Mouse (Mus musculus): ENCODE measurements around the gene Pdgfc. TPM values are rescaled to one million over a fixed set of nuclear protein-coding genes. Genes with fewer than 3 reads are reported as not detected.

Gene Pdgfc
- polyA plus RNA-seq (2014; fragmentation: Nextera tagmentation; extraction: Ambion mirVana): 7.1 and 7.2 TPM in 2 replicates

- Histone ChIP-seq H3K27me3 (ENCODE audit: control insufficient read depth, insufficient read depth, low read length) (no peaks in the 10 kb centered on the region), H3K4me2 (peak within 1 kb of the TSS; percentile 90), H3K36me3 (ENCODE audit: control insufficient read depth, insufficient read depth, low read length) (no peaks in the 10 kb centered on the region), H3K4me1 (ENCODE audit: control insufficient read depth, insufficient read depth, low read length) (0 out of 2 replicates have a peak, but pooled peaks cover 2% of the 10 kb centered on the region), H3K27ac (ENCODE audit: low read depth, low read length) (peak within 1 kb of the TSS; percentile 50; the same call in 1 of the 2 replicates), H3K9ac (ENCODE audit: low read length) (peak within 1 kb of the TSS; percentile 74), H3K4me3 (ENCODE audit: low read depth, low read length) (peak within 1 kb of the TSS; percentile 70), H3K9me3 (ENCODE audit: control insufficient read depth, low read length) (no peaks in the 10 kb centered on the region)
- 2% methylated on average over 13 of the region's 17 CpGs for WGBS
- no peak for ATAC-seq (ENCODE audit: low FRiP score)
- DNase-seq (ENCODE audit: low spot score, missing footprints): peak; percentile 91
Observed at GRCm38 (mm10) chr3:81036151-81036553, at the start of gene Pdgfc. Gene Pdgfc, plus strand, starts transcription at chr3:81036416.

- no peaks in the 10 kb centered on the region for H3K27me3 ChIP-seq (ENCODE audit: control insufficient read depth, insufficient read depth, low read length)
- ATAC-seq (ENCODE audit: low FRiP score) (no peak), DNase-seq (ENCODE audit: low spot score, missing footprints) (no peak)
- no peak overlapping the region for H3K27ac ChIP-seq (ENCODE audit: low read depth, low read length)
- no peak overlapping the region for H3K4me3 ChIP-seq (ENCODE audit: low read depth, low read length)
- no peak overlapping the region for H3K9ac ChIP-seq (ENCODE audit: low read length)
- H3K36me3 ChIP-seq (ENCODE audit: control insufficient read depth, insufficient read depth, low read length): no peaks in the 10 kb centered on the region
- no peak overlapping the region for H3K4me2 ChIP-seq
- H3K9me3 ChIP-seq (ENCODE audit: control insufficient read depth, low read length): no peaks in the 10 kb centered on the region
- 95% methylated on average over 3 of the region's 3 CpGs for WGBS
- no peaks in the 10 kb centered on the region for H3K4me1 ChIP-seq (ENCODE audit: control insufficient read depth, insufficient read depth, low read length)
Observed at GRCm38 (mm10) chr3:81009245-81009644, 27.0 kb upstream of the Pdgfc start.

GRCm38 (mm10) chr3:81009899-81010298, 26.3 kb upstream of the Pdgfc start:
- ATAC-seq (ENCODE audit: low FRiP score) (no peak), DNase-seq (ENCODE audit: low spot score, missing footprints) (no peak)
- no peaks in the 10 kb centered on the region for H3K27me3 ChIP-seq (ENCODE audit: control insufficient read depth, insufficient read depth, low read length)
- H3K36me3 ChIP-seq (ENCODE audit: control insufficient read depth, insufficient read depth, low read length): no peaks in the 10 kb centered on the region
- no peaks in the 10 kb centered on the region for H3K4me1 ChIP-seq (ENCODE audit: control insufficient read depth, insufficient read depth, low read length)
- H3K4me2 ChIP-seq: no peak overlapping the region
- no peak overlapping the region for H3K27ac ChIP-seq (ENCODE audit: low read depth, low read length)
- no peaks in the 10 kb centered on the region for H3K9me3 ChIP-seq (ENCODE audit: control insufficient read depth, low read length)
- H3K4me3 ChIP-seq (ENCODE audit: low read depth, low read length): no peak overlapping the region
- WGBS: 92% methylated on average over 3 of the region's 3 CpGs
- H3K9ac ChIP-seq (ENCODE audit: low read length): no peak overlapping the region

GRCm38 (mm10) chr3:81017385-81018051, 18.7 kb upstream of the Pdgfc start:
- ATAC-seq (ENCODE audit: low FRiP score) (no peak), DNase-seq (ENCODE audit: low spot score, missing footprints) (no peak)
- Histone ChIP-seq H3K4me1 (ENCODE audit: control insufficient read depth, insufficient read depth, low read length) (no peaks in the 10 kb centered on the region), H3K9me3 (ENCODE audit: control insufficient read depth, low read length) (no peaks in the 10 kb centered on the region), H3K27ac (ENCODE audit: low read depth, low read length) (no peak overlapping the region), H3K4me2 (no peak overlapping the region), H3K9ac (ENCODE audit: low read length) (no peak overlapping the region), H3K27me3 (ENCODE audit: control insufficient read depth, insufficient read depth, low read length) (no peaks in the 10 kb centered on the region), H3K4me3 (ENCODE audit: low read depth, low read length) (no peak overlapping the region), H3K36me3 (ENCODE audit: control insufficient read depth, insufficient read depth, low read length) (no peaks in the 10 kb centered on the region)
- 90% methylated on average over 5 of the region's 5 CpGs for WGBS

GRCm38 (mm10) chr3:81020064-81020463, 16.2 kb upstream of the Pdgfc start:
- Histone ChIP-seq H3K4me1 (ENCODE audit: control insufficient read depth, insufficient read depth, low read length) (no peaks in the 10 kb centered on the region), H3K27me3 (ENCODE audit: control insufficient read depth, insufficient read depth, low read length) (no peaks in the 10 kb centered on the region), H3K4me3 (ENCODE audit: low read depth, low read length) (no peak overlapping the region), H3K4me2 (no peak overlapping the region), H3K36me3 (ENCODE audit: control insufficient read depth, insufficient read depth, low read length) (no peaks in the 10 kb centered on the region), H3K27ac (ENCODE audit: low read depth, low read length) (no peak overlapping the region), H3K9ac (ENCODE audit: low read length) (no peak overlapping the region), H3K9me3 (ENCODE audit: control insufficient read depth, low read length) (no peaks in the 10 kb centered on the region)
- no peak for ATAC-seq (ENCODE audit: low FRiP score)
- 47% methylated on average over 1 of the region's 1 CpGs for WGBS
- no peak for DNase-seq (ENCODE audit: low spot score, missing footprints)

- H3K4me1 ChIP-seq (ENCODE audit: control insufficient read depth, insufficient read depth, low read length): no peaks in the 10 kb centered on the region
- no peak overlapping the region for H3K9ac ChIP-seq (ENCODE audit: low read length)
- H3K27ac ChIP-seq (ENCODE audit: low read depth, low read length): no peak overlapping the region
- H3K9me3 ChIP-seq (ENCODE audit: control insufficient read depth, low read length): no peaks in the 10 kb centered on the region
- H3K36me3 ChIP-seq (ENCODE audit: control insufficient read depth, insufficient read depth, low read length): no peaks in the 10 kb centered on the region
- ATAC-seq (ENCODE audit: low FRiP score) (no peak), DNase-seq (ENCODE audit: low spot score, missing footprints) (no peak)
- WGBS: 89% methylated on average over 6 of the region's 6 CpGs
- no peak overlapping the region for H3K4me2 ChIP-seq
- H3K4me3 ChIP-seq (ENCODE audit: low read depth, low read length): no peak overlapping the region
- H3K27me3 ChIP-seq (ENCODE audit: control insufficient read depth, insufficient read depth, low read length): no peaks in the 10 kb centered on the region
Observed at GRCm38 (mm10) chr3:81021783-81022182, 14.4 kb upstream of the Pdgfc start.

- no peak overlapping the region for H3K4me3 ChIP-seq (ENCODE audit: low read depth, low read length)
- no peak overlapping the region for H3K27ac ChIP-seq (ENCODE audit: low read depth, low read length)
- 79% methylated on average over 5 of the region's 5 CpGs for WGBS
- no peaks in the 10 kb centered on the region for H3K4me1 ChIP-seq (ENCODE audit: control insufficient read depth, insufficient read depth, low read length)
- H3K27me3 ChIP-seq (ENCODE audit: control insufficient read depth, insufficient read depth, low read length): no peaks in the 10 kb centered on the region
- no peak overlapping the region for H3K4me2 ChIP-seq
- H3K9me3 ChIP-seq (ENCODE audit: control insufficient read depth, low read length): no peaks in the 10 kb centered on the region
- ATAC-seq (ENCODE audit: low FRiP score) (no peak), DNase-seq (ENCODE audit: low spot score, missing footprints) (no peak)
- H3K9ac ChIP-seq (ENCODE audit: low read length): no peak overlapping the region
- no peaks in the 10 kb centered on the region for H3K36me3 ChIP-seq (ENCODE audit: control insufficient read depth, insufficient read depth, low read length)
Observed at GRCm38 (mm10) chr3:81022266-81022665, 13.9 kb upstream of the Pdgfc start.

- Histone ChIP-seq H3K4me3 (ENCODE audit: low read depth, low read length) (no peak overlapping the region), H3K4me1 (ENCODE audit: control insufficient read depth, insufficient read depth, low read length) (no peaks in the 10 kb centered on the region), H3K9ac (ENCODE audit: low read length) (no peak overlapping the region), H3K27ac (ENCODE audit: low read depth, low read length) (no peak overlapping the region), H3K36me3 (ENCODE audit: control insufficient read depth, insufficient read depth, low read length) (no peaks in the 10 kb centered on the region), H3K27me3 (ENCODE audit: control insufficient read depth, insufficient read depth, low read length) (no peaks in the 10 kb centered on the region), H3K4me2 (no peak overlapping the region), H3K9me3 (ENCODE audit: control insufficient read depth, low read length) (no peaks in the 10 kb centered on the region)
- 85% methylated on average over 1 of the region's 1 CpGs for WGBS
- no peak for DNase-seq (ENCODE audit: low spot score, missing footprints)
- no peak for ATAC-seq (ENCODE audit: low FRiP score)
Observed at GRCm38 (mm10) chr3:81022845-81023244, 13.4 kb upstream of the Pdgfc start.

- H3K36me3 ChIP-seq (ENCODE audit: control insufficient read depth, insufficient read depth, low read length): no peaks in the 10 kb centered on the region
- H3K27ac ChIP-seq (ENCODE audit: low read depth, low read length): no peak overlapping the region
- DNase-seq (ENCODE audit: low spot score, missing footprints): no peak
- ATAC-seq (ENCODE audit: low FRiP score): peak; percentile 75
- no peaks in the 10 kb centered on the region for H3K27me3 ChIP-seq (ENCODE audit: control insufficient read depth, insufficient read depth, low read length)
- no peaks in the 10 kb centered on the region for H3K9me3 ChIP-seq (ENCODE audit: control insufficient read depth, low read length)
- H3K4me2 ChIP-seq: no peak overlapping the region
- no peak overlapping the region for H3K4me3 ChIP-seq (ENCODE audit: low read depth, low read length)
- H3K9ac ChIP-seq (ENCODE audit: low read length): no peak overlapping the region
- no peaks in the 10 kb centered on the region for H3K4me1 ChIP-seq (ENCODE audit: control insufficient read depth, insufficient read depth, low read length)
- 39% methylated on average over 1 of the region's 1 CpGs for WGBS
Observed at GRCm38 (mm10) chr3:81023568-81023967, 12.6 kb upstream of the Pdgfc start.

All from midbrain, embryonic 11.5 days (tissue).